Mouse (Mus musculus): ENCODE measurements at regions not wholly inside any gene's neighbourhood (a gene's known extent, or its start where the extent isn't known, plus 50 kb on each side); places are given as distances from the start of the nearest gene placed in this dataset.

DNA sequence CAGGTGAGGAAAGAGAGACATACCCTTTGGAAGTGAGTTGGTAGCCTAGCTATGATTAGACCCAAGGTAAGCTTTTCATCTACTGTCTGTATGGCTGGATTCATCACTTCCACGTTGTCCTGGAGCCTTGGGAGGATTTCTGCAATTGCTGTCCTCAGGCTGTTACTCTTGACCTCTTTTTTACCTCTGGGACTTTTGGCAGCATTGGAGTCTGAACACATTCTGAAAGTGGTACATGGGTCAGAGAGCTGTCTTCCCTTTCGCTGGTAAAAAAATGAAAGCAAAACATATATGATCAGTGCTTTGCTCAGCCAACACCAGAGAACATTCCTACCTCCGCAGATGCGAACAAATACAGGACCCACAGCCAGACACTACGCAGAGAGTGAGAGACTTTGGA lies 136.1 kb upstream of the Bcl6 start:
- no peak for DNase-seq
- intact Hi-C loops (cut with DNase I; ENCODE audit: low total_unique reads): no loop called here

DNA sequence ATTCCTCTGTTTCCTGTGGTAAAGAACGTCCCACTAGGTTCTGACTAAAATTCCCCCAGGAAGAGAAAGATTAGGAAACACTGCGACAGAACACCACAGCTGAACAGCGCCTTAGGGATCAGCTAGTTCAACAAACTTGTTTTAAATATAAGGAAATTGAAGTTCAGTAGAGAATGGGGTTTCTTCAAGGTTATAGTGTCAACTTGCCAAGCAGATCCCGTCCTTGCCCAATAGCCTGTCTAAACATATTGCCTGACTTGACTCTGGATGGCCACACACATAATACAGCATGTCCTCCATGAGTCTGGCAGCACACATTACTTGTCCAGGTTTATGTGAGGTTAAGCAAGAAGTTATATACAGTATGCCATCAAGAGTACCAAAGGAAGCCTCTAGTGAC lies 135.4 kb upstream of the Bcl6 start:
- intact Hi-C loops (cut with DNase I; ENCODE audit: low total_unique reads): no loop called here
- DNase-seq: no peak

DNA sequence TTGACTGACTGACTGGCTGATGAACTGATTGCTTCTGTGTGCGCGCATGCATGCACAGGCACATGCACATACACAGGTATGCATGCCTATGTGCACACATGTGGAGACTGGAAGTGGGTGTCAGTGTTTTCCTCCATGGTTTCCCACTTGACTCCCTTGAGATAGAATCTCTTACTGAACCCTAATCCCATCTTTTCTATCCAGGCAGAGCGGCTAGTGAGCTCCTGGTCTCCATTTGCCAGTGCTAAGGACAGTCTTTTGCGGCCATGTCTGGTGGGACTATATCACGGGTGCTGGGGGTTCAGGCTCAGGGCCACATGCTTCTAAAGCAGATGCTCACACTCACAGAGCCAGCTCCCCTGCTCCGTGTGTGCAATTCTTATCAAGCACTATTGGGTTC lies 133.0 kb upstream of the Bcl6 start:
- intact Hi-C loops (cut with DNase I; ENCODE audit: low total_unique reads): no loop called here
- no peak for DNase-seq

DNA sequence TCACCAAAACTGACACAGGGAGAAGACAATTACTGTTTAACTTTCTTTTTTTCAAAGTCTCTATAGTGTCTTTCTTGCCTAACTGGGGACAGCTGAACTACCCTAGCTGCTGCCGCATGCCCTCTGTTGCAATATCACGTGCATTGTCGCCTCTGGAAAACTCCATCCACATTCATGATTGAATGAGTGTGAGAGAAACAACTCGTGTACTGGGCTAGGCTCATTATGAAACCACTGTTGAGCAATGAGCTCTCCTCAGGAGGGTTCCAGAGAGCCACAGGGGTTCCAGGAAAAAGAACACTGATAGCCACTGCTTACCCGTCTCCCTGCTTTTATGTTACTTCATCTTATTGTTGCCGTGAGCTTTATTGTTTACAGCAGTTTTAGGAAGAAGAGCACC lies 132.2 kb upstream of the Bcl6 start:
- no peak for DNase-seq
- intact Hi-C loops (cut with DNase I; ENCODE audit: low total_unique reads): no loop called here

DNA sequence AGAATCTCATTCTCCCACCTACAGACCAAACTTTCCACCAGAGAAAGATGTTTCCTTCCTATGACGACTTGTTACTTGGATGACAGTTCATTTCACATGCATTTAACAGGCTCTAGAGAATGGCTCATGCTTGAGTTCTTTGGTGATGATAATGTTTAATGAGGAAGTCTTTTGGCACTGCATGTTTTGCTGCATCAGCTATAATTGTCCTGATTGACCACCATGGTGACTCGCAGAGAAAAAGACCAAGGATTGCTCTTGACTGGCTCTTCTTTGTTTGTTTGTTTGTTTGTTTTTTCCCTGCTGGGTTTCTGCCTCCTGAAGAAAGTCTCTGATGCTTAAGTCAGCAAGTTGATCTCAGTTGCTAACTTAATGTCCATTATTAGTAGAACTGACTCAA lies 129.8 kb upstream of the Bcl6 start:
- intact Hi-C loops (cut with DNase I; ENCODE audit: low total_unique reads): no loop called here
- DNase-seq: no peak

DNA sequence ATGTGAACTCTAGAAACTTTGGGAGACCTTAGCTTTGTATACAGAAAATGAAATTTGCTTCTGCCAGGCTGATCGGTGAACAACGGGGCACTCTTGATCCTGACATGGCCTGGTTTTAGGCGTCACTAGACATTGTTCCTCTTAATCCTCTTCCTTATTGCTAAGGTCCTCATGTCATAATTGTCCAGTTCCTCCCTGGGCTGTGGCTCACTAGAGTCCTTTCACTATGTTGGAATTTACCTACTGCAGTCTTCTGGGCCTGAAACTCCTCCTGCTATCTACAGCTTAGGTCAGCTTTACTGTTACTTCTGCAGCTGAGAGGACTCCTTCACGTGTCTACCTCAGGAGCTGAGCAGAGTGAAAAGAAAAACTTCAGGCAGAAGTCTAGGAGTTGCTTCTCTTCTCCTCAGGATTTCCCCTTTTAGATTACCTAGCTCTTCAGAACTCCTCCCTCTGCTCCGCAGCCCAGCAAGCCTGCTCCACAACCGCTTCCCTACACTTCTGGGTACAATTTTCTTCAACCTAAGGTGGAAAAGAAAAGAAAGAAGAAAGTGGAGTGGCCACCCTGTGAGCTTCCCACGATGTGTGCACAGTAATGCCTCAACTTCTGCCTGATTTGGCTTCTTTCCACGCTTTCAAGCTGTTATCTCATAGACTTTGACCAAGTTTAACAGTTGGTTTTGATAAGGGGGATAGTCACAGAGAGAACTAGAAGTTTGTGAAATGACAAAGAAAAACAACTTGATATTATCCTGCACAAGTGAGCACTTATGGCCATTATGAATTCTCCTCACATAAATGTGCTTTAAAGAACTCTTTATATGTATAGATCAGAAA lies 114.4 kb upstream of the Bcl6 start:
- intact Hi-C loops (cut with DNase I; ENCODE audit: low total_unique reads): no loop called here
- DNase-seq: no peak

DNA sequence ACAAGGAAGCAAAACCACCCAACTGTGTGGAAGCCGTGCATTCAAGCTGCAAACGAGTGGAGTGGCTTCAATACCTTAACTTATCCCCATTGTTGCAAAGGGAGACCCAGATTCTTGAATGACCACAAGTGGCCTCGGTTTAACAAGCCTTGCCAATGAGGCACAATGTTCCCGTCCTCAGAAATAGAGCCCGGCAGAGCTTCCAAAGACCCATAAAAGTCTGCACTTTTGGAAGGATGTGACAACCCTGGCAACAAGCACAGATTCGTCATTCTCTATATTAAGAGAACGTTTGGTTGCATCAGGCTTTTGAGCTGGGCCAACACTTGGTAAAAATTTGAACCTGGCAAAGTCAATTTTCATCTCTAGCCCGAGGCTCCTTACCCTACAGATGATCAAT lies 108.9 kb upstream of the Bcl6 start:
- intact Hi-C loops (cut with DNase I; ENCODE audit: low total_unique reads): no loop called here
- DNase-seq: peak; percentile 47

DNA sequence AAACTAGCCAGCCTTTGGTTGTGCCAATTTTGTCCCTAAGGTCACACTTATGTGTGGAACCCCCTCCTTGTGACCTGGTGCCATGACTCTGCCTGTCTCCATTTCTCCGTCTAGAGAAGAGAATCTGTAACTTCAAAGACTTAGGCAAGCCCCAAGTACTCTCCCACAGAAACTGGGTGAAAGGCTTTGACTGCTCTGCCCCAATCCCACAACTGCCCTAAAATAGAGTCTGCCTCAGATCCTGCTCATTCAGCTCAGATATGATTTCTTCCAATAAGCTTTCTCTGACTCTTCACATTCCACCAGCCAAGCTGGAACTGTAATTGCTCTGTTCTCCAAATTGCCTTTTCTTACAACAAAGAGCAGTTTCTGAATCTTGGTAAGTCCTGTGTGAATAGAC lies 107.4 kb upstream of the Bcl6 start:
- intact Hi-C loops (cut with DNase I; ENCODE audit: low total_unique reads): no loop called here
- no peak for DNase-seq

DNA sequence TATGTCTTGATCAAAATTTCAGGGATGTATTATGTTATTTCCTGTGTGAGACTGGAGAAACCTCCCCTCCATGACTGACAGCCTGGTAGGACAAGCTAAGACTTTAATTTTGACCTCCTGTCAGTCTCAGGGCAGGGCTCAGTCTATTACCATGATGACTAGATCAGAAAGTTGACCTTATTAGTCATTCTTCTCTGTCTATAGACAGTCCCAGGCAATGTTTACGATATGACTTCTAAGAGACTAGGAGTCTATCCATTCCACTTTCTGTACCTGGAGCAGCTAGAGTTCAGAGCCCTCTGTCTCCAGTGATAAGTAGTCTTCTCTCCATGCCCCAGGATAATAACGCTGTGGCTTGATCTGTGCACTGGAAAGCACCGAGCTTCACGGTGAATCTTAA lies 107.0 kb upstream of the Bcl6 start:
- no peak for DNase-seq
- intact Hi-C loops (cut with DNase I; ENCODE audit: low total_unique reads): no loop called here

DNA sequence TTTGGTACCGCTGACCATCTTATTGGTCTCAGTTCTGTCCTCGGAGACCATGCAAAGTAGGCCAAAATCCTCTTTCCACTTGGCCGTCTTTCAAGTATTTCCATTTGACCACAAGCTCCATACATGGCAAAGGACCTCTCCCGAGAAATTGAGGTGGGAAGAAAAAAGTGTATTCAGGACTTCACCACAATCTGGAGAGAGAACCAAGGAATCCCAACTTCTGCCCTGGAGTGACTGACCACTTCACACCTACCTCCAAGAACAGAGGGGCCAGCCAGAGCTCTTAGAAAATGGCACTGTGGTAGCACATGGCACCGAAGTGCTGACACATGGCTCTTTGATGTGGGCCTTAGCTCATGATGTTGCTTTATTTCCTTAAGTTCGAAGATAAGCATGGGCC lies 105.9 kb upstream of the Bcl6 start:
- intact Hi-C loops (cut with DNase I; ENCODE audit: low total_unique reads): no loop called here
- no peak for DNase-seq

DNA sequence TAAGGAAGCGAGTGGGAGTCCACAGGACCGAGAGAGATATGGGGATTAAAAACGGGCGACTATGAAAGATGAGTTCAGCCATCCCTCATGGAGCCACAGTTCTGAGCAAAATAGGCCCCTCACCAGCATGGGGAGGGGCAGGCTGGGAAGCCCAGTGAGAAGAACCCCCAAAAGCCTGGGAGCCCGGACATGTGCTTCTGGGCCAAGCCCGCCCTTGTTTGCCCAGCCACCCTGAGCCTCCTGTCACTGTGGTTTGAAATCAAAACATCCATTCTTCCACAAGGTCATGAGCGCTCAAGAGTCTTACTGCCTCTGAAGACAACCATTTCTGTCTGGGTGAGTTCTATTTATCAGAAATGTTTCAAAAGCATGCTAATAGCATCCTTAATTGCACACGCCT lies 105.0 kb upstream of the Bcl6 start:
- DNase-seq: no peak
- intact Hi-C loops (cut with DNase I; ENCODE audit: low total_unique reads): no loop called here

DNA sequence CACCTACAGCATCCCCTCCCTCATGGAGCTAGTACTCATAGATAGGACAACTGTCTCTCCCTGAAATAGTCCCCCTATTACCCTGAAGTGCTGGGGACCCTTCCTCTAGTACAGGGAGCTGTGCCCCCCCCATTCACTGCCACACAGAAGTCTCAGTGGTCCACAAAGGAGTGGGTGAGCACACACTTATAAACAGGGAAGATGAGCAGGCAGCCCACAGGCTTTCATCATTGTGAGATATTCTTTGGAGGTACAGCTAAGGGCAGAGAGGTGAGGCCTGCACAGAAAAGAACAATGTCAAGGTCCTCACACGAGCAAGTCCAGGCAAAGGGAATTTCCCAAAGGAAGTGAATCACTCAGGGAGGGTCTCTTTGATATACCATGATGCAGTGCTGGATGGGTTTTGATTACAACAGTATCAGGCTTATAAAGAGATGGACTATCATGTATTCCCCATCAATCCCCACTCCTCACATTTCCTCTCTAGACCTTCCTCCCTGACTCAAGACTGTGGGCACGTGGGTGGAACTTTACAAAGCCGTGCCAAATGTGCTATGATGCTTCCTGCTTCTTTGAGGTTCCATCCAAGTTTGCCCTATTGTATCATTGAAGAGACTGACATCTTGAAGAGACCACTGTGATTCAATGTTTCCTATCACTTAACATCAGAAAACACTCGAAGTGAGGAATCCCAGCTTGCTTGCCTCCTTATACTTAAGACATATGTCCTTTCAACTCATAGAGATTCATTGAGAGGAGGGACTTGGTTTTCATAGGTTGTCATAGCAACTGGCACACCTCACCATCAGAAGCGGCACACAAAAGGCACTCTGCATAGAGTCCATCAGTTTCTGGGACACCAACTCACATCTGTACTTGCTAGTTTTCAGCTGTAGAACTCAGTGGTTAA lies 104.2 kb upstream of the Bcl6 start:
- no peak for DNase-seq
- intact Hi-C loops (cut with DNase I; ENCODE audit: low total_unique reads): no loop called here

DNA sequence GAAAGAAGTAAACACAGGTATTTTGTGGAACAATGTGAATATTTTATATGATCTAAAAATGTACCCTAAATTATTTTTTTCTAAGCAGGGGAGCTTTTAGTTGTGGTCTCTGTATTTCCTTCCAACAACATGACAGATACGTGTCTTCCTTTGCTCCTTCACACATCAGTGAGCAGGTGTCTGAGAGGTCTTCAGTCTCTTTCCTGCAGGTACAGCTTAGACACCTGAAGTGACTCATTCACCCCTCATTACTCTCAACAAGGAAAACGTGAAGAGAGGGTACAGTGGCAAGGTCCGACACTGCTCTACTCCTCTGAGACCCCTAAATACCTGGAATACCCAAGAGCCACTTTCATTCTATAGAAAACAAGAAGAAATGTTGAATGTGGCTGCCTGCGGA lies 103.5 kb upstream of the Bcl6 start:
- DNase-seq: no peak
- intact Hi-C loops (cut with DNase I; ENCODE audit: low total_unique reads): no loop called here

DNA sequence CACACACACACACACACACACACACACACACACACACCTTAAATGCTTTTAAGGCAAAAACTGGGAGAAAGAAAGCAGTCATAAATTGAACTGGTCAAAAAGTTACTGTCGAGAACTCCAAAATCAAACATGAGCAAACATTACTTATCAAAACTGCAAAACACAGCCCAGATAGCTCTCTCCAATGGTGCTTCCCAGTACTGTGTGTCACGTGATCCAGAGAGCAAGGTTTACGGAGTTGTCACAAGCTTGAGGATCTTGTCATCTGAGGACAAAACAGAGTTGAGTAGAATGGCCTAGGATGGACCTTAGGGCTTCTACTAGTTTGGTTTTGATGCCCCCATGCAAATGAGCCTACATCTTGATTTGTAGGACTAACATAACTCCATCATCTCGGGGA lies 102.3 kb upstream of the Bcl6 start:
- intact Hi-C loops (cut with DNase I; ENCODE audit: low total_unique reads): no loop called here
- DNase-seq: no peak

DNA sequence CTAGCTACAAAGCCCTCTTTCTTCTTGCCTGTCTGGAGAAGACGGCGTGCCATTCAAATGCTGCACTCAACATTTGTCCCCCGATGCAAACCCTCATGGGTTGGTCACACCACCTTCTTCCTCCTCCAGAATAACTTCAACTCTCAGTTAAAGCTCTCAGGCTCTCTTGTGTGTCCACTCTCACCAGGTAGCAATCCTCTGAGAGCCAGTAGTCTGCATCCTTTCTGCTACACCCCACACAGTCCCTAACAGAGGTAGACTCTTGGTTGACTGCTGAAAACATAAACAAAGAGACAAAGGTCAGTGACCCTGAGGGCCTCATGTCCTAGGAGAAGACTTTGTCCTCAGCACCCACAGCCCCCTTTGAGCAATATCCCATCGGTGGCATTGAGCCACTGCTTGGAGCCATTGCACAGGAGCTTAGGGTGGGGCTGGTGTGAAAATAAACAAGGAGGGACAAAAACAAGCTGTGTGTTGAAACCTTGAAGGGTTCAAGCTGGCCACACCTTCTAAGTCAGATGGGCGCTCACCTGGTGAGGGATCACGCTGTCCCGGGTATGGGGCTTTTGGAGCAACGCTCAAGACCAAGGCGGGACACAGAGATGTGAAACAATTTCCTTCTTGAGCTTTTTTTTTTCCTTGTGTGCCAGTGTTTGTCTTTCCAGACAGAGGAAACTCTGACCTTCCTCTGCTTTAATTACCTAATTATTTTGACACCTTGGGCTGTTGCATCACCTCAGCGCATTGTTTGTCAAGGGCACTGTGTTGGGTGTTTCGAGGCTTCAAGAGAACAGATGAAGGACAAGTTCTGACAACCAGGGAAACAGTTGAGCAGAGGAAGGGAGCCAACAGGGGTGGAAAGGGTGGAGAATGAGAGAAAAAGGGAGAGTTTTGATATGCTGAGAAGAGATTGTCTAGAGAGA lies 101.4 kb upstream of the Bcl6 start:
- DNase-seq: no peak
- intact Hi-C loops (cut with DNase I; ENCODE audit: low total_unique reads): no loop called here

DNA sequence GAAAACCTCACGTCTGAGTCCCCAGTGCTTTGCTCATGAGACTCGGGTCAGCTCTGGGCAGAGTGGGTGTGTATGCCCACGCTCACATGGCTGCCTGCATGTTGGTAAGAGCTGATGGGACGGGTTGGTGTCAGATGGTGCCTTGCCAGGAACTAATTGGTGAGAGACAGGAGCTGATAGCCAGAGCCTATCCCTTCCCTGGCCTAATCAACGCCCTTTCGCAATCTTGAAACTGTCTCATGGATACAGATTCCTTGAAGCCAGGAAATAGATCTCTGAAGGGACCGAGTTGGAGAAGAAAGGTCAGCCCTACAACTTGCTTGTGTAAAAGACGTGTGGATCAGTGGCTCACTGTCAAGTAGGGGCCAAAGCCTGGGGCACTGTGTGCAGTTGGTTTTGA lies 95.3 kb upstream of the Bcl6 start:
- no peak for DNase-seq
- intact Hi-C loops (cut with DNase I; ENCODE audit: low total_unique reads): no loop called here

DNA sequence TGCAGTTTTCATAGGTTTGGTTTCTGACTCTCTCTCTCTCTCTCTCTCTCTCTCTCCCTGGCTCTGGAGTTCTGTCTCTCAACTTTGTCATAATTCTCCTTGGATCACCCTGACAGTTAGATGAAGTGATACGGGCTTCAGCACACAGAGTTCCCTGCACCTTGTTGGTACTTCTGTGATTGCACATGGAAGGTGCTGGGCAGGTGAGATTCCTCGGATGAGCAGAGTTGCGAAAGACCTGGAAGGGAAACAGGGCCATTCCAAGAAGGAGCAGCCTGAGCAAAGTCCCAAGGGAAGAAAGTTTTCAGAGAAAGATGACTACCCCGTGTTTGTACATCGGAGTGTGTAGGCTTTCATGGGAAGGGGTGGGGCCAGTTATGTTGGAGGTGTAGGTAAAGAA lies 91.8 kb upstream of the Bcl6 start:
- intact Hi-C loops (cut with DNase I; ENCODE audit: low total_unique reads): no loop called here

DNA sequence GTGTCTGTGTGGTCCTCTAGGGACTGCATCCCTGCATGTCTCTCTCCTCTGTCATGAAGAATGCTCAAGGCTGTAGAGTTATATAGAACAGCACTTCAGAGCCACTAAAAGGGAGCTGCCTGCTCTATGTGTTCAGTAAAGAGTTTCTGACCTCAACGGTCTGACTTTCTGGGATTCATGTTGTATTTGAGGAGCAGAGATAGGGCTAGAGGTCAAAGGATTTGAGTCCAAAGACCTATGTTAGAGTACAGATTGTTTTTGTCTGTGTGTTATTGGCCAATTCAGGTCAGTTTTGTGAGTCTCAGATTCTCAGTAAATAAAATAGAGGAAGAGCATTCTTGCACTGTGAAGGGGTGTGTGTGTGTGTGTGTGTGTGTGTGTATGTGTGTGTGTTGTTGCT lies 90.0 kb upstream of the Bcl6 start:
- DNase-seq: no peak
- intact Hi-C loops (cut with DNase I; ENCODE audit: low total_unique reads): no loop called here

More for the DNA sequence above, 91.8 kb upstream of the Bcl6 start:
- no peak for DNase-seq

DNA sequence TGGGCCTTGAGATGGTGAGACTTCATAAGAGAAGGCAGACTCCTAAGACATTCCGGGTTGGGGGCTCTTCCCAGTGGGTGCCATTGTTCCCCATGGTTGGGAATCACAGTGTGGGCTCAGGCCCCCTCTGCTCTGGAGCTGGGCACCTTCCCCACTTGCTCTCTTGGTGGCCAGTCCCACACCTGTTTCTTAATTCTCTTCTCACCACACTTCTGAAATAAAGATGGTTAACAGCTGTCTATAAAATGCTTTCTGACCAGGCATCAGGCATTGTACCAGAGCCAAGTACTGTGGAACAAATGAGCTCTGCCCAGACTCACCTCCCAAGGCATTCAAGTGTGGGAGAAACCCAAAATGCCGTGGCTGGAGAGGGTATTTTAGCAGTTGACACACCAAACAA lies 88.8 kb upstream of the Bcl6 start:
- DNase-seq: no peak
- intact Hi-C loops (cut with DNase I; ENCODE audit: low total_unique reads): no loop called here

DNA sequence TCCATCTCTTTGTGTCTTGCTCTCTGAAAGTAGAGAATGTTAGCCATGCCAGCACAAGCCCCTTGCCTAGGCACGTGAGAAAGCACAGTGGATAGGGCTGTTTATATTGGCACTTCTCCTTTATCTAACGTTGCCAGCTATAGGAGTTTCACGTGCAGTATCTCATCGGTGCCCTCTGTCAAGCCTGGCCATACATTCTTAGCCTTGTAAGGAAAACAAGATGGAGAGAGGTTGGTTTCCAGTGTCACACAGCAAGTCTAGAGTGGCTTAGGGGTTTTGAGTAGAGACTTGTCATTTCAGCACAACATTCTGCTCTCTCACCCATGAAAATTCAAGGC lies 88.1 kb upstream of the Bcl6 start:
- DNase-seq: no peak
- intact Hi-C loops (cut with DNase I; ENCODE audit: low total_unique reads): no loop called here

Data from gastrocnemius, postnatal 14 days (tissue).